Mouse (Mus musculus) thymus, postnatal 14 days (tissue): ENCODE results near the gene Doc2g.
"Not testable (repeated sequence)": the region's sequence is repeated elsewhere in the genome, so short reads cannot be mapped to it uniquely, and the experiment has no call there.

Source experiments
- DNase-seq: peaks from one replicate; pipeline ENCODE4 v3.0.0; 2021

Gene Doc2g

DNA sequence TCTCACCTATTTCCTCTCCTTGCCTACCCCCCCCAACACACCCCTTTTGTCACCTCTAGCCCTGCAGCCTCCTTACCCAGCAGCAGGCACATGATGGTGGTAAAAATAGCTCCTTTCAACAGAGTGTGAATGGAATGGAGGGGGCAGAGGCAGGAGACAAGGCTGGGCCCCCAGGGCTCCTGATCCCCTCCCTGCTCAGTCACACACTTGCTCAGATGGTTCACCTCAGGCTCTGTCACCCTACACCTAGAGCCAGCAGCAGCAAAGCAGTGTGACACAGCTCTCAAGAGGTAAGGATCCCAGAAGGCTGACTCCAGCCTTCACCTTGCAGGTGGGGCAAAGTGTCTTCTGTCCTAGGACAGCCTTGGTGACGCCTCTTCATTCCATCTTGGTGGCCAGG lies at the start of gene Doc2g:
Gene Doc2g (plus strand): TSS at position 202 of the 400 bp plus-strand sequence.
- no peak for DNase-seq

DNA sequence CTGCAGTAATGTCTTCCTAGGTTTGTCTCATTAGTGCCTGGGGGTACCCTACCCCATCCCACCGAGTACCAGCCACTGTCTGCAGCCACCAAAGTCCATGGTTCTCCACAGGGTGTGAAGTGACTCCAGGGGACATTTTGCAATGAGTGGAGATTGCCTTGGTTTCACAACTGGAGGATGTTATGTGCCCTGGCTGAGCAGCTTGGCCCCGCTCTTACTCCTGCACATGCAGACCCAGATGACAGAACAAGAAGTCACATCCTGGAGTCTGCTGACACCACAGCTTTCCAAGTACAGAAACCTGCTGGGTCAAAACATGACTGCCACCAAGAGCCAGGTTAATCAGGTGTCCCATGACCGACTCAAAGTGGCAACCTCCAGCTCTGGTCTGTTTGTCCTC lies 48.1 kb upstream of the Doc2g start:
- DNase-seq = no peak

GRCm38 (mm10) chr19:3955804-3956203 lies 47.3 kb upstream of the Doc2g start:
- DNase-seq = no peak

DNA sequence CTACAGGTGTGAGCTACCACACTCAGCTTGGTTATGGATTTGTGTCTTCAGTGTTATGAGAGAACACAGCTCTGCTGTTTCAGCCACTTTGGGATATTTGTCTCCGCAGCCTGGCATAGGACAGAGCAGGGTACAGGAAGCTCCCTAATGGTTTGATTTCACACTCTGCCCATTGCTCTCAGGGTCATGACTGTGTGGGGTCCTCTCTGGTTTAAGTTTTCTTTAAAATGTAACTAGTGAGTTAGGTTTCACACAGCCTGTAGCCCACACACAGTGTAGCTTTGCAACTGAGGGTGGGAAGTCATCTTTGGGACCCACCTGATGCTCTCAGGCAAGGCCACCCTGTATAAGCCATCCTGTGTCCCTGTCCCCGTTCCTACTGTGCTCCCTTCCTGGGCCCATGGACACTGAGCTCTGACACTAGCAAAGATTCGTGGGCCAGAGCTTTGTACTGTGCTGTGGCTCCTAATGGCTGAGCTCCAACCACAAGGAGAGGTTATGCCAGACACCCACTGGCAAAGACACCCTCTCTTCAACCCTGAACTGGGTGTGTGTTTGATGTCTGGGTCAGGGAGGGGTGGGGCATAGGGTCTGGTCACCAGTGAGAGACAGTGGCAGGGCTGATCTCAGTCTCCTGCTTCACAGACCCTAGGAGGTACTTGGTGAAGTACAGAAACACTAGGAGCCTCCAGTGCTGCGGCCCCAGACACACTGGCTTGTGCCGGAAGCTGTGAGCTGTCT lies 45.6 kb upstream of the Doc2g start:
- DNase-seq = not testable (repeated sequence)

DNA sequence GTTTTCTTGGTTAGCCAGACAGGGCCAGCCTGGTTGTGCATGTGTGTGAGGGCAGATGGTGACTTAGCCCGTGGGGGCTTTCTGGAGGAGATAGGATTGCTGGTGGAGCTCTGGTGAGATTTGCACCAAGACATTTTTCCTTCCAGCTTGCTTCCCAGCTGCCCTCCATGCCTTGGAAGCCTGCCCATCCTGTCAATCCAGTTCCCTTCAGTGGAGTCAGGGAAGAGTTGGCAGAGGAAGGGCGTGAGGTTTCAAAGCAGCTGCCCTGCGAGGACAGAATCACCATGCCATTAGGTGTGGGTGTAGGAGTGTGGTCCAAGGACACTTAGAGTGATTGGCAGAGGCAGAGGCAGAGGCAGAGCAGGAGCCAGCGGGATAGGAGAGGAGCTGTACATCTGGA lies 44.6 kb upstream of the Doc2g start, which contains the start of gene Aldh3b3:
Gene Aldh3b3 (plus strand): TSS at position 176 of the 400 bp plus-strand sequence.
- DNase-seq = no peak

DNA sequence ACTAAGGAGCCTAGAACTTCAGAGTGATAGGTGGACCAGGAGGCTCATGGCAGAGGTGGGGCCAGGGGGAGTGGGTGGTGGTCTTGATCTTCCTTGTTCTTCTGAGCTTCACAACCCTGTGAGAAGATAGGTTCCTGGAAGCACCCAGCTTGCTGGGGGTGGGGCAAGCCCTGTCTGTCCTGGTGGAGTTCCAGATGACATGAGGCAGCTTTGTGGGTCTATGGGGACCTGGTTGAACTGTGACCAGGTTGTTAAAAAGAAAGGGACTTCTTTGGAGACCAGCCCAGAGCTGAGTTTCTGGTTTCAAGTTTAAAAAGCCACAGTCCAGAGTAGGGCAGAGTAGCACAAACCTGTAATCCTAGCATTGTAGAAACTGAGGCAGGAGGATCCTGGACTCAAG lies 44.1 kb upstream of the Doc2g start:
- no peak for DNase-seq

GRCm38 (mm10) chr19:3960211-3960610 lies 42.9 kb upstream of the Doc2g start:
- no peak for DNase-seq

- not testable (repeated sequence) for DNase-seq
Observed at GRCm38 (mm10) chr19:3961805-3962204, 41.3 kb upstream of the Doc2g start.

- DNase-seq = peak; percentile 30
Observed at GRCm38 (mm10) chr19:3962469-3962868, 40.6 kb upstream of the Doc2g start.

GRCm38 (mm10) chr19:3964030-3964429 lies 39.1 kb upstream of the Doc2g start:
- DNase-seq = no peak

GRCm38 (mm10) chr19:3966330-3967075 lies 36.6 kb upstream of the Doc2g start:
- no peak for DNase-seq

GRCm38 (mm10) chr19:3967258-3967657 lies 35.9 kb upstream of the Doc2g start:
- DNase-seq = no peak

DNA sequence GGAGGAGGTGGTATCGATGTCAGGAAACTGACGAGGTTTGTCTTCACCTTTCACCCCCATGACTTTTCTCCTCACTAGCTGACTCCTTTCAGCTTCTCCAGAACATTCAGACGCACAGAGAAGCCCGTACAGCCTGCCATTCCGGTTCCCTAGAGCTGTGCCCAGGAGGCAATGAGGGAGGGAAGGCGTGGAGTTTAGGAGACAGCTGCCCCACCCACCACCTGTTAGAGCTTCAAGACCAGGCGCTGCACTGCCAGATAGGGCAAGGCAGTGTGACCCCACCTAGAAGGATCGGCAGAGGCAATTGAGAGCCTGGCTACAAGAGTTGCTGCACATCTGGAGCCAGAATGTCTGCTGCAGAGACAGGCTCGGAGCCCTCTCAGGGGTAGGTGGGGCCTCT lies 30.9 kb upstream of the Doc2g start, which contains the start of gene Aldh3b2:
Gene Aldh3b2 (plus strand): TSS at position 100 of the 400 bp plus-strand sequence.
- DNase-seq = no peak

DNA sequence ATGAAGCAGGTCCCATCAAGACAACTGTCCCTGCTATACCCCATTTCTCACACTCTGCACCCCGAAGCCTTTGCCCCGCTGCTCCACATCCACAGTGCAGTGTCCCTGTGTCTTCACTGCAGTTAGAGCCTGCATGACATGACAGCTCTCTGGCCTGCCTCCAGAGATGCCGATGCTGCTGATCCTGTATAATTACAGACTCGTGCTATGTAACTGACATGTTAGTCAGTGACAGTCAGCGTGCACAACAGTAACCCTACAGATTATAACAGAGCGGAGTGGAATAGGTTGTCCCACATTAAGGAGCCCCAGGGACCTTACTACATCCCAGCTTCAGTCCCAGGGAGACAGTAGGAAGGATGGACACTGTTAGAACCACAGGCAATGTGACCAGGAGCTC lies 28.5 kb upstream of the Doc2g start:
- DNase-seq = not testable (repeated sequence)

DNA sequence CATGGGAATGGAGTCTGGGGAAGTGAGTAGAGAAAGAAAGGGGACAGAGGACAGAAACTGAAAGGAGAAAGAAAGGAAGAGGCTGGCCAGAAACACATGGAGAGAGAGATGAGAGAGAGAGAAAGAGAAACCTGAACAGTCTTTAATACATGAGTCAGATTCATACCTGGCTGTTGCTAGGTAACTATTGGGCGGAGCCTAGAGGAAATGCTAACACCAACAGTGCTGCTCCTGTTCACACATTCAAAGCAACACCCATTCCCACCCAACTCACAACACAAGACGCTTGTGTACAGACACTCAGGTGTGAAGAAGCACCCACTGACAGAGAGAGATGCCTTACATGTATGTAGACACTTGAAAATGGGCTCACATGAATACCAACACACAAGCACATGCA lies 27.2 kb upstream of the Doc2g start:
- no peak for DNase-seq

DNA sequence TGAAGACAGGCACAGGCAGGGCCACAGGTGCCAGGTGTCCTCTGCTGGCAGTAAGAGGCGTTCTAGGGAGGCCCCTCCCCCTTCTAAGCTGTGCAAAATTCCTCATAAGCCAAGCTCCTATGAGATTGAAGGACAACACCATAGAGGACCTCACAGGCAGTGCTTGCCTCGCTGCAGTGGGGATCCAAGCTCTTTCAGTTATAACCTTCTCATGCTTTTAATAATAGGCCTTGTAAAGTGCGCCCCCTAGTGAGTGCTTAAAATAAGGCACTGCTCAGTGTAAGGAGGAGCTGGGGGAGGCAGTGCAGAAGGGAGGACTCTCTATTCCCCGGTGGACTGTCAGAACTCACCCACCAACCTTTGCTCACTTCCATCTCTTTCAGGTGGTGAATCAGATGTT lies 22.8 kb upstream of the Doc2g start:
- DNase-seq = peak; percentile 85

- no peak for DNase-seq
Observed at GRCm38 (mm10) chr19:3980917-3981316, 22.2 kb upstream of the Doc2g start.

- no peak for DNase-seq
Observed at GRCm38 (mm10) chr19:3983527-3984200, 19.4 kb upstream of the Doc2g start.

- no peak for DNase-seq
Observed at GRCm38 (mm10) chr19:3985261-3985681, 17.8 kb upstream of the Doc2g start.

- no peak for DNase-seq
Observed at GRCm38 (mm10) chr19:3986334-3986733, 16.8 kb upstream of the Doc2g start, which contains the start of gene Acy3. Gene Acy3 (plus strand): TSS chr19:3986570.

DNA sequence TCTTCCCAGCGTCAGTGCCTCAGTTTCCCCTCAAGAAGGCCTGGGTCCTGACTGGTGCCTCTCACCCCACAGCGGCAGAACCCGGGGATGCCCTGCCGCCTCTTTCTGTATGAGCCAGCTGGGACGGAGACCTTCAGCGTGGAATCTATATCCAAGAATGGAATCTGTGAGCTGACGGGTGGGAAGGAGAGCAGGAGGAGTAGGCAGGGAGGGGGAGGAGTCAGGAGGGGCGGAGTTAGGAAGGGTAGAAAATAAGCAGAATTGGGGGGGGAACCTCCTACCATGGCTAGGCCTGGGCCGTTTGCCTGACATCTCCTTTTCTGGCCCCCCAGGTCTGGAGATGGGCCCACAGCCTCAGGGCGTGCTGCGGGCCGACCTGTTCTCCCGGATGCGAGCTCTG lies 15.0 kb upstream of the Doc2g start:
- DNase-seq = no peak

DNA sequence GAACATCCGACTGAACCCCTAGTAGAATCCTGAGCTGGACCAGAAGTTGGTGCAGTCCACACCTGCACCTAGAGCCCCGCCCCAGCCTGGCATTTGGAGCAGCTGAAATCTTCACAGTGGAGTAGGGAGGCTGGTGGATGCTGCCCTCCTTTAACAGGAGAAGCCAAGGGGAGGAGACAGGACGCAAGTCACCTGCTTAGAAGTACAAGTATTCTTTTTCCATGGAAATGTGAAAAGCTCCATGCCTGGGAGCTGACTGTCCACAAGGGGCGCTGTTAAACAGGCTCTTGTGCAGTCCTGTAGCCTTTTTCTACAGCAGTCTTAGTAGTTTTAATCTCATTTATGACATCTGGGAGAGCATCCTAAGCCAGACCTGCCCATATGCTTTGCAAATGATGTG lies 14.4 kb upstream of the Doc2g start:
- DNase-seq = no peak

- DNase-seq = no peak
Observed at GRCm38 (mm10) chr19:3990804-3991203, 12.3 kb upstream of the Doc2g start.

- no peak for DNase-seq
Observed at GRCm38 (mm10) chr19:3991562-3991961, 11.6 kb upstream of the Doc2g start.
